Comparison of ENCODE assay signal across 10 mouse cellular contexts in genomic region chr5:15678907-15679306, GRCm38 (mm10). TPM values are rescaled to one million over a fixed set of nuclear protein-coding genes. Genes with fewer than 3 reads are reported as not detected.
"Had no signal": no experiment of that assay in that cellular context is flagged by ENCODE, and none has a peak within 500 bp of the region (broad histone marks: within the 10 kb centered on the region; RNA-seq: fewer than 3 reads in every experiment).

No protein-coding gene starts in this region.

RNA-seq across cellular contexts. Expression of gene 4930572O03Rik, which starts 22.0 kb away (rescaled TPM):
- polyA plus RNA-seq: kidney, embryonic 14.5 days; limb, embryonic 15.5 days; liver, embryonic 14.5 days; lung, adult 2 months; macrophage; midbrain, embryonic 12.5 days; midbrain, embryonic 16.5 days; neural tube, embryonic 14.5 days; spleen, adult 2 months; stomach, embryonic 15.5 days had no signal

RNA-seq across cellular contexts. Expression of gene Speer4c, which starts 35.2 kb away (rescaled TPM):
- polyA plus RNA-seq: kidney, embryonic 14.5 days; limb, embryonic 15.5 days; liver, embryonic 14.5 days; macrophage; midbrain, embryonic 12.5 days; midbrain, embryonic 16.5 days; neural tube, embryonic 14.5 days; spleen, adult 2 months; stomach, embryonic 15.5 days had no signal
